Mouse (Mus musculus): ENCODE data around the gene Pacsin2.

DNA sequence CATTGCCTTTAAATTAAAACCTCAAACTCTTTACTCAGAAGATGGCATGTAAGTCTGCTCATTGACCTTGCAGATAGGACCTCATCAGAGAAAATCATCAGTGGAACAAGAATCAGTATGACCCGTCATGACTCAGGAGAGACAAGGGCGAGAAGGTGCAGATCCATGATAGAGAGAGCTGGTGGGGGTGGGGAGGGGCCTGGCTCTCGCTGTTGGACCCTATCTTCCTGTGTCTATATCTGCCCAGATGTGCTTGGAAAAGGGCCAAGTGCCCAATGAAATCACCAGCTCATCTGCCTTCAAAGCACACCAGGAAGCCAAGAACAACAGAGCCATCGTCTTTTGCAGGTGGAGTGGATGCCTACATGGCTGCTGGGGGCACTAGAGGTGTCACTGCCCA is 87.3 kb downstream of the Pacsin2 start:
- TF ChIP-seq CTCF (IDR thresholded peaks at IDR 0.05; ENCODE audit: control insufficient read depth, insufficient read depth, insufficient replicate concordance, low read depth, low read length) (no peak), POLR2A (IDR thresholded peaks at IDR 0.05; ENCODE audit: control insufficient read depth, low read depth, low read length) (no peak)
